Mouse (Mus musculus) testis, postnatal 14 days (tissue): ENCODE data around the gene Pabpn1l.
"Not testable (repeated sequence)": the region's sequence is repeated elsewhere in the genome, so short reads cannot be mapped to it uniquely, and the experiment has no call there.

Experiments used
- DNase-seq: peaks from one replicate; pipeline ENCODE4 v3.0.0; 2021; ENCODE audit warnings: low spot score

Gene Pabpn1l

GRCm38 (mm10) chr8:122574667-122575251, 47.8 kb downstream of the Pabpn1l start:
- no peak for DNase-seq

- no peak for DNase-seq
These were observed 48.3 kb downstream of the Pabpn1l start for GRCm38 (mm10) chr8:122574264-122574663.

- no peak for DNase-seq
These were observed 49.0 kb downstream of the Pabpn1l start for GRCm38 (mm10) chr8:122573577-122573976.

- DNase-seq = not testable (repeated sequence)
These were observed 49.4 kb downstream of the Pabpn1l start for GRCm38 (mm10) chr8:122573176-122573575.

GRCm38 (mm10) chr8:122572751-122573150, 49.8 kb downstream of the Pabpn1l start:
- DNase-seq = no peak

DNA sequence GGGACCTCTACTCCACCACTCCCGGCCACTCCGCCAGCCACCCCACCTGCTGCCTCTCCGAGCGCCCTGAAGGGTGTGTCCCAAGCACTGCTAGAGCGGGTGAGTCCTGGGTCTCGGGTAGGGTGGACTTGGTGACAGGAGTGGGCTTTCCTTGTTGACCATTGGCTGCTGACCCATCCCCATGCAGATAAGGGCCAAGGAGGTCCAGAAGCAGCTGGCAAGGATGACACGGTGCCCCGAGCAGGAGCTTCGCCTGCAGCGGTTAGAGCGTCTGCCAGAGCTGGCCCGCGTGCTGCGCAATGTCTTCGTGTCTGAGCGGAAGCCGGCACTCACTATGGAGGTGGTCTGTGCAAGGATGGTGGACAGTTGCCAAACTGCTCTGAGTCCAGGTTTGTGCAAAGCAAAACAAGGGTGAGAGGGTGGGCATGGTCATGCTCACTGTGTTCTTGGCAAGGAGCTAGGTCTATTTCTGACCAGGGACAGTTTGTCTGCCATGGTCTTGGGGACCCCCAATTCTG, 50.7 kb downstream of the Pabpn1l start:
- no peak for DNase-seq

DNA sequence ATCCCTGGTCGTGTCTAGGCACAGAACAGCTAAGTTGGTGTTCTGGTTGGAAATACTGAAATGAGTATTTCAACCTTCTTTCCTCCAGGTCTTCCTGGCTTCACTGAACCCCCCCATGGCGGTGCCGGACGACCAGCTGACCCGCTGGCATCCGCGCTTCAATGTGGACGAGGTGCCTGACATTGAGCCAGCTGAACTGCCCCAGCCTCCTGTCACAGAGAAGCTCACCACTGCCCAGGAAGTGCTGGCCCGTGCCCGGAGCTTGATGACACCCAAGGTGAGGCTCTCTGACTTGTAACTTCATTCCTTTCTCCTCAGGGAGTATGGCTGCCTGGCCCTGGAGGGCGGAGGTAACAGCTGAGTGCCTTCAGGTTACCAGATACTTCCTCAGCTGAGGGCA, 51.4 kb downstream of the Pabpn1l start:
- no peak for DNase-seq

DNA sequence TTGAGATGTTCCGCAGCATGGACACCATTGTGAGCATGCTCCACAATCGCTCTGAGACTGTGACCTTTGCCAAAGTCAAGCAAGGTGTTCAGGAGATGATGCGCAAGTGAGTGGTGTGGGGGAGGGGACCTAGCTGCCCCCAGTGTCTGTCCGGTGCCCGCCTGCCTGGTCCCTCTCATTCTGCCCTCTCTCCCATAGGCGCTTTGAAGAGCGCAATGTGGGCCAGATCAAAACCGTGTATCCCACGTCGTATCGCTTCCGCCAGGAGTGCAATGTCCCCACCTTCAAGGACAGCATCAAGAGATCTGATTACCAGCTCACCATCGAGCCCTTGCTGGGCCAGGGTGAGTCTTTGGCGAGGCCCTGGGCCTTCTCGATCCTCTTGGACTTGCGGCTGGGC, 52.5 kb downstream of the Pabpn1l start:
- no peak for DNase-seq
